Mouse (Mus musculus) hindbrain, embryonic 12.5 days (tissue): ENCODE results near the gene Slc22a4. TPM values are rescaled to one million over a fixed set of nuclear protein-coding genes. Genes with fewer than 3 reads are reported as not detected.
A peak's percentile ranks its signal among the peaks of the same experiment; 100 is the strongest.
"Not testable (repeated sequence)": the region's sequence is repeated elsewhere in the genome, so short reads cannot be mapped to it uniquely, and the experiment has no call there.

Experiments
- ATAC-seq: fragments of 200-750 bp; cut with Nextera tagmentation; 2 replicates; pipeline ENCODE4 v1.8.0; 2017; ENCODE audit warnings: moderate TSS enrichment; ENCODE audit not compliant: low FRiP score
- H3K27ac ChIP-seq: fragments of 300-500 bp; sonication (generic); 2 replicates; pipeline ENCODE4 v1.5.1; 2016; ENCODE audit warnings: mild to moderate bottlenecking
- H3K27me3 ChIP-seq: fragments of 300-500 bp; sonication (generic); 2 replicates; pipeline ENCODE4 v1.6.1; 2016; ENCODE audit warnings: mild to moderate bottlenecking
- H3K36me3 ChIP-seq: fragments of 300-500 bp; sonication (generic); 2 replicates; pipeline ENCODE4 v1.6.1; 2016; ENCODE audit warnings: mild to moderate bottlenecking
- H3K4me1 ChIP-seq: fragments of 300-500 bp; sonication (generic); 2 replicates; pipeline ENCODE4 v1.6.1; 2016
- H3K4me2 ChIP-seq: fragments of 300-500 bp; sonication (generic); replicated peaks from 2 replicates; pipeline ENCODE4 v1.6.1; 2016; ENCODE audit warnings: mild to moderate bottlenecking
- H3K4me3 ChIP-seq: fragments of 300-500 bp; sonication (generic); 2 replicates; pipeline ENCODE4 v1.5.1; 2016; ENCODE audit warnings: mild to moderate bottlenecking
- H3K9ac ChIP-seq: fragments of 300-500 bp; sonication (generic); 2 replicates; pipeline ENCODE4 v1.6.1; 2016; ENCODE audit warnings: mild to moderate bottlenecking, moderate library complexity
- H3K9me3 ChIP-seq: fragments of 300-500 bp; sonication (generic); replicated peaks from 2 replicates; pipeline ENCODE4 v1.6.1; 2016; ENCODE audit warnings: mild to moderate bottlenecking
- WGBS: fragments of 180-500 bp; shearing (Covaris S2); methylation state at CpG from one replicate; pipeline ENCODE4 v1.1.7; 2016; 5-methylcytosine and 5-hydroxymethylcytosine counted together
- polyA plus RNA-seq: library from polyadenylated mRNA; unstranded; fragments of >200 nt; fragmentation: Nextera tagmentation; extraction: Ambion mirVana; gene quantifications from 2 replicates; pipeline ENCODE4 v1.2.1, GENCODE M21; 2016

The Slc22a4 gene
- polyA plus RNA-seq, 1 experiment from 2014 or later: 1.3 TPM

DNA sequence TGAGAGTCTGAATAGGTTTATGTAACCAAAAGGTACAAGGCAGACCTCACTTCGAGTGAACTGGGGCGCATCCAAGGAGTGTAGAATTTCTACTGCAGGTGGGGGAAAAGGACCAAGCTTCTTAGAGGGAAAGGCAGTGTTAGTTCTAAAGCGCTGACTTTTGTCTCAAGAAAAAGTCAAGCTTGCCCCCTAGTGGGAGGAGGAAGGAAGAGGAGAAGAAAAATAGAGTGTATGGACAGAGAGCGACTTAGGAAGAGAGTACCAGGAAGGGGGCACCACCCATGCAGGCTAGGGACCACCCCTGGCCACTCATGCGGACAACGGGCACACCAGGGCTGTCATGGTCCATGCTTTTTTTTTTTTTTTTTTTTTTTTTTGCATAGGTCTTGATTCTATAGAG, 26.4 kb upstream of the Slc22a4 start:
- peaks cover 31% of the 10 kb centered on the region for H3K4me1 ChIP-seq
- no peak overlapping the region for H3K4me2 ChIP-seq
- no peaks in the 10 kb centered on the region for H3K27me3 ChIP-seq
- no peaks in the 10 kb centered on the region for H3K36me3 ChIP-seq
- H3K4me3 ChIP-seq: no peak overlapping the region
- no peaks in the 10 kb centered on the region for H3K9me3 ChIP-seq
- no peak overlapping the region for H3K27ac ChIP-seq
- no peak overlapping the region for H3K9ac ChIP-seq
- no peak for ATAC-seq
- WGBS: 43% methylated on average over 6 of the region's 6 CpGs

- Histone ChIP-seq H3K4me3 (no peak overlapping the region), H3K4me2 (no peak overlapping the region), H3K4me1 (peaks cover 19% of the 10 kb centered on the region), H3K27me3 (no peaks in the 10 kb centered on the region), H3K9ac (no peak overlapping the region), H3K36me3 (no peaks in the 10 kb centered on the region), H3K27ac (no peak overlapping the region), H3K9me3 (no peaks in the 10 kb centered on the region)
- ATAC-seq: no peak
- WGBS: 92% methylated on average over 7 of the region's 7 CpGs
Measured at GRCm38 (mm10) chr11:54053090-54053489, 25.2 kb upstream of the Slc22a4 start.

GRCm38 (mm10) chr11:54052128-54052527, 24.2 kb upstream of the Slc22a4 start:
- no peak overlapping the region for H3K4me2 ChIP-seq
- ATAC-seq: no peak
- no peak overlapping the region for H3K27ac ChIP-seq
- peaks cover 9% of the 10 kb centered on the region for H3K4me1 ChIP-seq
- H3K9ac ChIP-seq: no peak overlapping the region
- H3K9me3 ChIP-seq: no peaks in the 10 kb centered on the region
- 95% methylated on average over 5 of the region's 5 CpGs for WGBS
- no peaks in the 10 kb centered on the region for H3K36me3 ChIP-seq
- no peak overlapping the region for H3K4me3 ChIP-seq
- no peaks in the 10 kb centered on the region for H3K27me3 ChIP-seq

DNA sequence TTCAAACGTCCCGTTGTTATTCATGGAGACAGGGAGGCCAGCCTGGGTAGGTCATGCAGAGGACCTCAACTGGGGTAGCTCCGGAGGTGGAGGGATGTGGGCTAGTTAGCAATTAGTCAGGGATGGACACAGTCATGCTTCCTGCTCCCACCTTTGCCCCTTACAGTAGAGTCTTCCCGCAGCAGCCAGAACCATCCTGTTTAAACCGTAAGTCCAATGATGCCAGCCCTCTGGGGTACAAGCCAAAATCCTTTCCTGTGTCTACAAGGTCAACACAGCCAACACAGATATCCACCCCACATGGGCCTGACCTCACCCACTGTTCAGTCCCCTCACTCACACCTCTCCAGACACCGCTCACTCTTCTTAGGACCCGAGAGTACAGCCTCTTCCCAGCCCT, 23.3 kb upstream of the Slc22a4 start:
- H3K27me3 ChIP-seq: no peaks in the 10 kb centered on the region
- H3K4me3 ChIP-seq: no peak overlapping the region
- H3K9ac ChIP-seq: no peak overlapping the region
- H3K9me3 ChIP-seq: no peaks in the 10 kb centered on the region
- no peak overlapping the region for H3K27ac ChIP-seq
- WGBS: 79% methylated on average over 7 of the region's 7 CpGs
- no peaks in the 10 kb centered on the region for H3K36me3 ChIP-seq
- no peak for ATAC-seq
- H3K4me2 ChIP-seq: no peak overlapping the region
- H3K4me1 ChIP-seq: peaks cover under 1% of the 10 kb centered on the region

DNA sequence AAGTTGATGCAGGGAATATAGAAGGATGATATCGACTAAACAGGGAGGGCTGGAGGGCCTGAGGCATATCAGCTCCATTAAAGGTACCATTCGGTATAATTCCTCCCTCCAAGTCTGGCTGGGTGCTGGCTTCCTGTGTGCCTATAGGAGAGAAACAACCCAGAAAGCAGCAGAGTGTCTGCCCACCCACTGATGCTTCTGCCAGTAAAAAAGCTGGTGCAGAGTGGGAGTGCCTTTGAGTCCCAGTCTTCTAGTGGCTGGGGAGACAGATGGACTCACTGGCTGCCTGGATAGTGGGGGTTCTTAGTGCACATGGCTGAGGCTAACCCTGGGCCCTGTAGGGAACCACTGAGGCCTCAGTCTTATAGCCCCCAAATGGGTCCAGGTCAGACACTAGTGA, 22.3 kb upstream of the Slc22a4 start:
- Histone ChIP-seq H3K4me2 (no peak overlapping the region), H3K9ac (no peak overlapping the region), H3K36me3 (no peaks in the 10 kb centered on the region), H3K4me1 (no peaks in the 10 kb centered on the region), H3K4me3 (no peak overlapping the region), H3K27me3 (no peaks in the 10 kb centered on the region), H3K9me3 (no peaks in the 10 kb centered on the region), H3K27ac (no peak overlapping the region)
- 90% methylated on average over 2 of the region's 2 CpGs for WGBS
- ATAC-seq: no peak

- Histone ChIP-seq H3K4me2 (no peak overlapping the region), H3K36me3 (no peaks in the 10 kb centered on the region), H3K9me3 (no peaks in the 10 kb centered on the region), H3K27ac (no peak overlapping the region), H3K9ac (no peak overlapping the region), H3K4me3 (no peak overlapping the region), H3K4me1 (no peaks in the 10 kb centered on the region), H3K27me3 (no peaks in the 10 kb centered on the region)
- no peak for ATAC-seq
- 93% methylated on average over 6 of the region's 6 CpGs for WGBS
Measured at GRCm38 (mm10) chr11:54040676-54041075, 12.8 kb upstream of the Slc22a4 start.

GRCm38 (mm10) chr11:54032872-54033271, 5.0 kb upstream of the Slc22a4 start:
- 87% methylated on average over 1 of the region's 3 CpGs for WGBS
- not testable (repeated sequence) for H3K4me2 ChIP-seq, H3K27ac ChIP-seq, H3K4me3 ChIP-seq, H3K9ac ChIP-seq, H3K9me3 ChIP-seq, H3K4me1 ChIP-seq, H3K36me3 ChIP-seq, ATAC-seq
- peaks cover 21% of the 10 kb centered on the region for H3K27me3 ChIP-seq

DNA sequence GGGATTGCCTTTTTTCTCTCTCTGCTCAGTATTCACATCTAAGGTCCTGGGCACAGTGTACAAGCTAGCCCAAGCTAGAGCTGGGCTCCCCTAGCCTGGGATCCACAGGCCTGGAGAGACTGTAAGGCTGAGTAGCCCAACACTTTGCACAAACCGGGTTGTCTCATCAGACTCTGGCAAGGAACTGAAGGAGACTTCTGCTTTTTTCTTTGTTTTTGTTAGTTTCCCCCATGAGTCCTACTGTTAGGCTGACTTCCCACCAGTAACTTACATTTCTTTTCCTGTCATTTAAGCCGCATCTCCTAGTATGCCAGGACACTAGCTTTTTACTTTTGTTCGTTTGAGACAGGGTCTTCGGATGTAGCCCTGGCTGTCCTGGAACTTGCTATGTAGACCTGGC, 1.1 kb upstream of the Slc22a4 start:
- Histone ChIP-seq H3K9me3 (no peaks in the 10 kb centered on the region), H3K27me3 (peaks cover 44% of the 10 kb centered on the region), H3K4me3 (0 out of 2 replicates have a peak overlapping the region, but pooled peaks have one; percentile 53), H3K27ac (no peak overlapping the region), H3K4me1 (peaks cover 14% of the 10 kb centered on the region), H3K4me2 (peak overlapping the region; percentile 98), H3K9ac (no peak overlapping the region), H3K36me3 (no peaks in the 10 kb centered on the region)
- no peak for ATAC-seq
- WGBS: 69% methylated on average over 4 of the region's 4 CpGs

DNA sequence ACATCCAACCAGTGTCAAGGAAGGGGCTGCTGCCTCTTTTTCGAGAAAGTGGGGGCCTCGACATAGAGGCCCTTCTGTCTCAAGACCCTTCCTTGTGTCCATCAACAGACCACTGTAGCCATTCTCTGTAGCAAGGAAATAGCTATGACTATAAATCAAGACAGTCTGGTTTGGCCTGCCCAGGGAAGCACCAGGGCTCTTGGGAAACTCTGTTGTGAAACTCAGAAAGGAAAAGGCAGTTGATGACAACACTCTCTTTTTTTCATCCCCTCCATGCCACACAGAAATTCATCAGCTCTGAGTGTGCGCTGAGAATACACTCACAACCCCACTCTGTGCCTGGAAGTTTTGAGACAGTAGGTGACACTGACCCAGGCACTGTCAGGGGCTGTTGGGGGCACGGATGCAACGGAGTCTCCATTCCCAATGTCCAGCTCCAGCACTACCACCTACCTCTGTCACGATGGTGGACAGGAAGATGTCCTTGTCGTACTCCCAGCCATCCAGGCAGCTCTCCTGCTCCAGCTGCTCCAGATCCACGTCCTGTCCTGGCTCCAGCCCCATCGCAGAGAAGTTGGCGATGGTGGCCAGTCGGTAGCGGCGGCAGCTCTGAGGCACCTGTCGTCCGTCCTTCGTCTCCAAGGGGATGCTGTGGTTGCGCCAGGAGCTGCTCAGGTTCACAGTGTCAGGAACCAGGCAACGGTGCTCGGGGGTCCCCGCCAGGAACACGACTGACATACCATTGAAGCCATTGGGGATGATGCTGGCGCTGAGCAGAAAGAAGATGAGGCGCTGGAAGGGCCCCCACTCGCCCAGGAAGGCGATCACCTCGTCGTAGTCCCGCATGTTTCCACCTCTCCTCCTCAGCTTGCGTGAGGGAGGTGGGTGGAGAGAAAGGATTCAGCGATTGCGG, 503 bp downstream of the Slc22a4 start:
- 0 out of 2 replicates have a peak, but pooled peaks have one; percentile 6 for ATAC-seq
- H3K4me2 ChIP-seq: peak overlapping the region; percentile 98
- no peaks in the 10 kb centered on the region for H3K36me3 ChIP-seq
- peaks cover 44% of the 10 kb centered on the region for H3K27me3 ChIP-seq
- H3K4me3 ChIP-seq: peak overlapping the region; percentile 53
- H3K9ac ChIP-seq: peak overlapping the region; percentile 67
- H3K9me3 ChIP-seq: no peaks in the 10 kb centered on the region
- H3K4me1 ChIP-seq: peaks cover 14% of the 10 kb centered on the region
- no peak overlapping the region for H3K27ac ChIP-seq
- WGBS: 18% methylated on average over 31 of the region's 31 CpGs

- WGBS: 89% methylated on average over 1 of the region's 1 CpGs
- ATAC-seq: no peak
- H3K4me2 ChIP-seq: no peak overlapping the region
Measured at GRCm38 (mm10) chr11:54026491-54027041, 1.3 kb downstream of the Slc22a4 start.

DNA sequence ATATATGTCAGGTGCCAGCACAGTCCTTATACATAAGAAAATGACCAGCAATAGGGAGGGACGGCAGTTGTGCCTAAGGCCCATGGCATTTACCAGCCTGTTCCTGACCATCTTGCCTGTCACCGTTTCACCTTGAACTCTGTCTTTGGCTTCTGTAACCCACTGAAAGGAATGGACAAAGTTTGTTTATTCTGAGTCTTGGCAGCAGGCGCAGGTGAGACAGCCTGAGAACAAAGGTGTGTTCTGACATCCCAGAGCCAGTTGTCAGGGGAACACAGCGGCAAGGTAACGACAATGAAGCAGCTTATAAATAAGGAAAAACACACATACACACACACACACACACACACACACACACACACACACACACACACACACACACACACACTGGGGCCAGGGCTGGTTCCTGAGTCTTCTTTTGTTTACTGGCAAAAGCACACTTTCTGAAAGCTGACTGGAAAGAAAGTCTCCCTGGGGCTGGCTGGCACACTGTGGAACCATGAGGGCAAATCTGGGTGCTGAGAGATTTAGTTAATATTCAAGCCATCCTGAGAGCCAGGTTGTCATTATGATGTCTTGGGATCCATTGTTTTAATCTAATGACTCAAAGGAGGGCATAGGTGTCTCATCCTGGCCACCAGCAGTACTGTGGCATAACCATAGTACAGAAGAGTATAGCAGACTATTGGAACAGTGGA, 6.3 kb downstream of the Slc22a4 start:
- H3K36me3 ChIP-seq: no peaks in the 10 kb centered on the region
- ATAC-seq: no peak
- H3K9ac ChIP-seq: no peak overlapping the region
- no peak overlapping the region for H3K4me3 ChIP-seq
- H3K27me3 ChIP-seq: peaks cover 10% of the 10 kb centered on the region
- H3K4me2 ChIP-seq: no peak overlapping the region
- H3K4me1 ChIP-seq: no peaks in the 10 kb centered on the region
- H3K9me3 ChIP-seq: no peaks in the 10 kb centered on the region
- no peak overlapping the region for H3K27ac ChIP-seq
- 92% methylated on average over 5 of the region's 5 CpGs for WGBS

More at GRCm38 (mm10) chr11:54026491-54027041, 1.3 kb downstream of the Slc22a4 start:
- Histone ChIP-seq H3K27me3 (peaks cover 44% of the 10 kb centered on the region), H3K27ac (no peak overlapping the region), H3K4me1 (peaks cover 14% of the 10 kb centered on the region), H3K9ac (no peak overlapping the region), H3K4me3 (no peak overlapping the region), H3K36me3 (no peaks in the 10 kb centered on the region), H3K9me3 (no peaks in the 10 kb centered on the region)

GRCm38 (mm10) chr11:54018893-54019732, 8.8 kb downstream of the Slc22a4 start:
- Histone ChIP-seq H3K4me3 (no peak overlapping the region), H3K27ac (no peak overlapping the region), H3K4me1 (no peaks in the 10 kb centered on the region), H3K4me2 (no peak overlapping the region), H3K9me3 (no peaks in the 10 kb centered on the region), H3K36me3 (no peaks in the 10 kb centered on the region), H3K9ac (no peak overlapping the region), H3K27me3 (no peaks in the 10 kb centered on the region)
- WGBS: 92% methylated on average over 3 of the region's 3 CpGs
- no peak for ATAC-seq
